Mouse (Mus musculus): ENCODE data around the gene Ptprb.

Gene Ptprb

DNA sequence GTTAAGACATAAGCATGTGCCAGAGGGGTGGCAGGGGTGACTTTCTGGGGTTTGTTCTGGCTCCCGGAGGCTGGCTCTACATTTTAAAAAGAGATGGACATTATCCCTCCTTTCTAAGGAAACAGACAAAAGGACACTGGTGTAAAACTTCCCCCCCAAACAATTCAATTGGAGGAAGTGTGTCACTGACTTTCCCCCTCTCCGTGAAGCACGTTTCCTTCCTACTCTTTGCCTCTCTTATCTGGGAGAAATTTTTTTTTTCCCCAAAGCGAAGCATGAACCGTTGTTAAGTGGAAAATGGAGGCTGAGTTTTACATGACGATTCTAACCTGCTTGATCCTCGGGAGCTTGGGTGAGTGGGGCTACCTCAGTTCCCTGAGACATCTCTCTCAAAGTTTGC lies at the start of gene Ptprb:
Gene Ptprb, plus strand, starts transcription at position 244 of the 400 bp plus-strand sequence.
- no peak for DNase-seq

DNA sequence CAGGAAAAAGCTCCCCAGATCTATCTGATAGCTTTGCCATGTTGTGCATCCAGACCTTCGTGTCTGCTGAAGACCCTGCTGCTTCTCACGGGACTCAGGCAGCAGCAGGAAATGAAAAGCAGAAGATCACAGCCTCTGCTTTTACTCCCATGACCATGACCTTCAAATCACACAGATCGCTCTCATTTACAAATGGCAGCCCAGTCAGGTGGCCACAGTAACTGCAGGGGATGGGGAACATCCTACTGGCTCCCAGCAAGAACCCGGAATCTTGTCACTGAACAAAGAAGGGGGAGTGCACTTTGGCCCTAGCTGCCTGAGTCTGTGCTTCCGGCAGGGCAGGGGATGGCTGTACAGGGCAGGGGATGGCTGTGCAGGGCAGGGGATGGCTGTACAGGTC lies 40.0 kb upstream of the Ptprb start:
- DNase-seq = no peak

DNA sequence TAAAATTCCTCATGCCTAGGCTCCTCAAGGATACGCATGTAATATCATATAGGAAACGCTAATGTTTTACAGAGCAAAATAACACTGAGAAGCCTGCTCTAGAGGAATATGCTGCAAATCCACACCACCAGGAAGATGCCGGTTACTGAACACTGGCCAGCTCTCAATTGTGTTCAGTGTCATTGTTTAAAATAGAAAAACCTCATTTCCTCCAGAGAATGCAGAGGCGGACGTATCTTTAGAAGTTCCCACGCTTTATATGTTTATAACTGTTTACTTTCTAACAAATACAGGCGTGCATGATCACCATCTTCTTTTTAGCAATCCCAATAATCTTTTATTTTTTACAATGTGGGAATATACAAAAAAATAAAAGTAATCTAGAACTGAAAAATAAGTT lies 33.1 kb upstream of the Ptprb start:
- DNase-seq = no peak

- DNase-seq = no peak
Measured at GRCm38 (mm10) chr10:116243373-116243772, 31.9 kb upstream of the Ptprb start.

DNA sequence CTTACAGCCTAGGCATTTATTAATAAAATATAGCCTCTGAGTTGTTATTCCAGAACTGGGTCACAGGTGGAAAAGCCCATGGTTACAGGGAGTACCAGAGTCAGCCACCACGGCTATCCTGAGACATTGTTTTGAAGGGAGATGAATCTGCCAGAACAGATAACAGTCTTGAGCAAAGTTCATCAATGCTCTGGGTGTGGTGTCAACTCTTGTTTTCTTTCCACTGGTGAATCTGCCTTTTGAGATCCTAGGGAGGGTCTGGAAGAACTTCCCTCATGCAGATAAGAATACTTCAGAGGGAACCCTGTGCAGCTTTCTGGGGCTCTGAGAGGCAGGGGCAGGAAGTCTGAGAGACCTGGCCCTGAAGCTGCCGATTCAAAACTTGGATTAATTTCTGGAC lies 29.7 kb upstream of the Ptprb start:
- DNase-seq = no peak

- no peak for DNase-seq
Measured at GRCm38 (mm10) chr10:116252668-116253067, 22.7 kb upstream of the Ptprb start.

DNA sequence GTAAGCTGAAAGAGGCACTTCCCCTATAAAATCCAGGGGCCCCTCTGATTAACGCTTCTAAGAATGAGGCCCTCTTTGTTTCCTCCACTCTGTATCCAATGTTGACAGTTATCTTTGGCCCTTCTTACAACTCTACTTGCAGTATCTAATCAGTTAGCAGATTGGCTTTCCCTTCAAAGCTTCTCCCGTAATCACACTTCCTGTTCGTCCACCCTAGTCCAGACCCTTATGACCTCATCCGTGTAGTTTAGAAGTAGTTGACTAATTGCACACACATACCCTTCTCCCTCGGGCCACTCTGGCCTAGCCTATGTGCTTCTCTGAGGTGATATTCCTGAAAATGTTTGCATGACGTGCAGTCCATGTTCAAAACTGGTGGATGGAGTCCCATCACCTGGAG lies 21.4 kb upstream of the Ptprb start:
- DNase-seq = no peak

- no peak for DNase-seq
Measured at GRCm38 (mm10) chr10:116259298-116259697, 16.0 kb upstream of the Ptprb start.

GRCm38 (mm10) chr10:116260658-116261433 lies 14.5 kb upstream of the Ptprb start:
- DNase-seq = peak; percentile 23

GRCm38 (mm10) chr10:116261559-116261958 lies 13.8 kb upstream of the Ptprb start:
- no peak for DNase-seq

DNA sequence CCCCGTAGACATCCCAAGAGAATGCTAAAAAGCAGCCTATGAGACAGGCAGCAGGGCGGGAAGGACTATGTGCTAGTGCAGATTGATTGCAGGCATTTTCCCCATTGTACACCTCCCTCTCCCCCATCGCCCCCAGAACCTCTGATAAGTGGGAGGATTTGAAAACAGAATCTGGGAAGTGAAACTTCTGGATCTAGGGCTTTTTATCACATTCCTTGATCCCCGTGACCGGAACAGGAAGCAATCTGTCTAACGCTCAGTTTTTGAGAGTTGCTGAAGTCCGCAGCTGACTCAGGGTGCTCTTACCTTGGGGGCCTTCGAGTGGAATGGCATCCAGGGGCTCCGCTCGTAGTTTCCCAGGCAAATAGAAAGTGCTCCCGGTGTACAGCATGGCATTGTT lies 10.8 kb upstream of the Ptprb start:
- DNase-seq = no peak

- DNase-seq = no peak
Measured at GRCm38 (mm10) chr10:116266561-116267433, 8.5 kb upstream of the Ptprb start.

GRCm38 (mm10) chr10:116267434-116267822 lies 7.9 kb upstream of the Ptprb start:
- no peak for DNase-seq

DNA sequence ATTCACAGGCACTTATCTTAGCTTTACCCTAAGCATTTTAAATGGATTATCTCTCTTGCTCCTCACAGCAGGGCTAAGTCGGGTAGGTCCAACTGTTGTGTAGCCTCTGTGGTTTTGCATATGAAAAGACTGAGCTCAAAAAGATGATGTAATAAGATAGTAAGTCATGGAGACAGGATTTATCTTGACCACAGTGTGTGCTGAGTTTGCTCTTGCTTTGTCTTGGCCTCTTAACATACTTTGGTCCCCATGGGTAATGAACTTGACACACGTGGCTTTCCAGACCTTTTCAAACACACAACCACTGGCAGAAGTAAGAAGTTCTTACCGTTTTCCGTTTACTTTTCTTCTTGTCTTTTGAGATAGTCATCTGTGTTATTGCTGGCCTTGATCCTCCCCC lies 7.0 kb upstream of the Ptprb start:
- DNase-seq = no peak

DNA sequence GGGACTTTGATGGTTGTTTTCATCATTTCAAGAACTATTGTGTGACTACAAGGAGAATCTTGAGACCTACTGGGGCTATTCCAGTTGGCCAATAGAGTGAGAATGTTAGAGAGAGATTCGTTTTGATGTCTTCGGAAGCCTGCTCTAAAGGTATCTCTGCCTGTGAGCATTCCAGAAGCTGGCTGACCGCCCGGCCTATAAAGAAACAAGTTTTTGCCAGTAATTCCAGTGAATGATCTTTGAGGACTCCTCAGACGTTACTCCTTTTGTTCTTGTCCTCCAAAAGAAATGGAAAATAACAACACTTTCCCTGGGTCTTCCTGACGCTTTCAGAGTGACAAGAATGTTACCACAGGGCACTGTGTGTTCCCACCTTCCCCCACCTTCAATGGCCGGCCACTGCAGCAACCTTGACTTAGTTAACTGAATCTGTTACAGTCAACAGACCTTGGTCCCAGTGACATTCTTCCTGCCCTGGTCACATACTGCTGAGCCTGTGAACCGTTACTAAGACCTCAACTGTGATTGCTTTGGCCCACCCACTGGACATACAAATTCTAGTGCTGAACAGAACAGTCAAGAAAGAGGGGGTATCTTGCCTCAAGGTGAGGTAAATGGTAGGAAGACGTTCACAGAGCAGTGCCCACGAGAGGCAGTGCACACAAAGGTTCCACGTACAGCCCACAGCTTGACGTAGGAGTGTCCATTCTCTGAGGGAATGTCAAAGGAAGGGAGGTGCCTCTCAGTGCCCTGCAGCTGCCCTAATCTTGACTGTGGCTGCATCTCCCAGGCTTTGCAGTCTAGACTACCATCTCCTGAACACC lies 4.5 kb upstream of the Ptprb start:
- DNase-seq = no peak

DNA sequence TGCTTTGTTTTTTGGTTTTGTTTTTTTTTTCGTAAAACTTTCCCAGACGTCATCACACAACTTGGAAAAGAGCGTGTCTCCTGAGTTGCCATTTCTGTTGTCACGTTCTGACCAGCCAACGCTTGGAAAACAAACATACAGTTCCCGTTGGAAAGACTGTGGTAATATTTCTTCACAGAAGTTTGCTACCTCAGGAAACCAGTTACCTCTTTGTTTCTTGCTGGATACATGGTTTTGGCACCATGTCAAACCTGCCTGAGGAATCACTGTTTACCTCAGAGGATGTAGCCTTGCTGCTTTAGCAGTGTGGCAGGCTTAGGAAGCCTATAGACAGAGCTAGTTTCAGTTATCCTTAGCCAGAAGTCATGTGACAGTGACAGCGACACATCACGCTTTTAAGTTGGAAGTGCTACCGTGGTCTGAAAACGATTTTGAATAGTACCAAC lies 3.8 kb upstream of the Ptprb start:
- no peak for DNase-seq

DNA sequence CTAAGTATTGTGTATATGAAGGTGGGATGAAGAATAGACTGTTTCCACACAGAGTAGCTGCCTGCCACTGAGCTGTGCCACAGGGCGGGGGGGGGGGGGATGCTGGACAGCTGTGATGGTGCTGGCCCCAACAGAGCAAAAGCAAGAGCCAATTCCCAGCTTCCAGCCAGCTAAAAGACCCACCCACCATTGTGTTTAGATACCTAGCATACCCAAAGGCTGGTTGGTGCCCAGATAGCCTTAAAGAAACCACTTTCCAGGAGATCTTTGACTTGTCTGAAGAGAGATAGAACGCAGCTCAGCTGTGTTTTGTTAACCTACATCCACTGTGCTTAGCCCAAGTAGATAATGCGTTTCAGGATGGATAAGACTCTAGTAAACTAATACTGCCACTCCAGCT lies 3.2 kb upstream of the Ptprb start:
- DNase-seq = no peak

DNA sequence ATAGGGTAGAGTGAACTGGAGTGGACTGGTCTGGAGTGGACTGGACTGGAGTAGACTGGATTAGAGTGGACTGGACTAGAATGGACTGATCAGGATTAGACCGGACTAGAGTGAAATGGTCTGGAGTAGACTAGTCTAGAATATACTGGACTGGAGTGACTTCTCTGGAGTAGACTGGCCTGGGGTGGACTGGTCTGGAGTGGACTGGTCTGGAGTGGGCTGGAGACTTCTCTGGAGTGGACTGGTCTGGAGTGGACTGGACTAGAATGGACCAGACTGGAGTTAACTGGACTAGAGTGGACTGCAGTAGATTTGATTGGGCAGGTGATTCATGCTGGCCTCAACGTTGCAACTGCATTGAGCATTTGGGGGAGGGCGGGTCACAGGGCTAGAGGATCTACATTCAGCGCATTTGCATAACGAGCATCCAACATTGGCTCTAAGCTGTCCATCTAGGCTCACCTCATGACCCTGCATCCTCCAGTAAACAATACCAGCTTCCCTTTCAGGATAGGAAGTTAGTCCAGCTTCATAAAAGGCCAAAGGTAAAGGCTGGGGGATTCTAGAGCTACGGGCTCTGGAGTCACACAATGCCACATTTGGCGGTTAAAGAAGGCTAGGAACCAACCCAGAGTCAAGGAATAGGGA lies 11.5 kb downstream of the Ptprb start:
- DNase-seq = no peak

DNA sequence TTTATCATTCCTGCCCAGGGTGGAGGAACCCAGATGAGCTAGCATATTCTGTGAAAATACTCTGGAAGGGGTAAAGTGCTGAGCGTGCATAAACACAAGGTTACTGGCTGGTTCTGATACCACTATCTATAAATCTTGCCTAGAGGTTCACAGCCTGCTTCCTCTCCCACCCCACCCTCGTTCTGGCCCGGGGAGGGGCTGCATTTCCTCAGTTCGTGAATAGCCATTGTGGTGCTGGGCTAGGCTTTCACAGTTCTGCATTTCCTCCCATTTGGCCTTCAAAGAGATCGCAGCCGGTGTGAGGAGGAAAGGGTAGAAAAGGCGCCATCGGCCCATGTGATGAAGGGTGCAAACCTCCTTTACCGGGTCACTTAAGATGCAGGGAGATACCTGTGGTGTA lies 12.8 kb downstream of the Ptprb start:
- no peak for DNase-seq

GRCm38 (mm10) chr10:116290483-116290882 lies 15.2 kb downstream of the Ptprb start:
- DNase-seq = no peak

GRCm38 (mm10) chr10:116291153-116291755 lies 15.9 kb downstream of the Ptprb start:
- no peak for DNase-seq

- no peak for DNase-seq
Measured at GRCm38 (mm10) chr10:116296439-116296838, 21.1 kb downstream of the Ptprb start.

Data from embryo, embryonic 11 days (tissue).